Mouse (Mus musculus): Measurements from ENCODE around the gene Ston1. TPM values are rescaled to one million over a fixed set of nuclear protein-coding genes. Genes with fewer than 3 reads are reported as not detected.
A peak's percentile ranks its signal among the peaks of the same experiment; 100 is the strongest.

Ston1 gene
- polyA plus RNA-seq, 1 experiment from 2014 or later, result 7.2 TPM

- DNase-seq (ENCODE audit: low spot score) (no peak), ATAC-seq (ENCODE audit: low FRiP score) (no peak)
- 81% methylated on average over 14 of the region's 14 CpGs for WGBS
- no peak overlapping the region for H3K4me3 ChIP-seq (ENCODE audit: low read depth, low read length)
- H3K27ac ChIP-seq (ENCODE audit: low read depth, low read length), result no peak overlapping the region
- H3K27me3 ChIP-seq (ENCODE audit: control insufficient read depth, insufficient read depth, low read length), result no peaks in the 10 kb centered on the region
- H3K4me1 ChIP-seq (replicated peaks; ENCODE audit: control insufficient read depth, insufficient read depth, low read length), result no peaks in the 10 kb centered on the region
- H3K4me2 ChIP-seq (replicated peaks; ENCODE audit: low read depth, low read length), result no peak overlapping the region
- no peak overlapping the region for H3K9ac ChIP-seq (ENCODE audit: low read depth, low read length)
- H3K36me3 ChIP-seq (ENCODE audit: control insufficient read depth, insufficient read depth, low read length), result no peaks in the 10 kb centered on the region
- no peaks in the 10 kb centered on the region for H3K9me3 ChIP-seq (ENCODE audit: control insufficient read depth, low read length)
These were observed 38.6 kb downstream of the Ston1 start for GRCm38 (mm10) chr17:88636076-88636475.

- H3K4me3 ChIP-seq (ENCODE audit: low read depth, low read length), result no peak overlapping the region
- no peaks in the 10 kb centered on the region for H3K36me3 ChIP-seq (ENCODE audit: control insufficient read depth, insufficient read depth, low read length)
- no peaks in the 10 kb centered on the region for H3K27me3 ChIP-seq (ENCODE audit: control insufficient read depth, insufficient read depth, low read length)
- DNase-seq (ENCODE audit: low spot score) (peak; percentile 29), ATAC-seq (ENCODE audit: low FRiP score) (peak; percentile 43; the same call in 1 of the 2 replicates)
- H3K4me2 ChIP-seq (replicated peaks; ENCODE audit: low read depth, low read length), result no peak overlapping the region
- H3K9ac ChIP-seq (ENCODE audit: low read depth, low read length), result no peak overlapping the region
- no peaks in the 10 kb centered on the region for H3K4me1 ChIP-seq (replicated peaks; ENCODE audit: control insufficient read depth, insufficient read depth, low read length)
- no peaks in the 10 kb centered on the region for H3K9me3 ChIP-seq (ENCODE audit: control insufficient read depth, low read length)
- H3K27ac ChIP-seq (ENCODE audit: low read depth, low read length), result no peak overlapping the region
- WGBS, result 32% methylated on average over 12 of the region's 12 CpGs
These were observed 39.1 kb downstream of the Ston1 start for GRCm38 (mm10) chr17:88636587-88636986.

- 0 out of 2 replicates have a peak, but pooled peaks have one; percentile 40 for ATAC-seq (ENCODE audit: low FRiP score)
- peak; percentile 84 for DNase-seq (ENCODE audit: low spot score)
- Histone ChIP-seq H3K27me3 (ENCODE audit: control insufficient read depth, insufficient read depth, low read length) (no peaks in the 10 kb centered on the region), H3K9me3 (ENCODE audit: control insufficient read depth, low read length) (no peaks in the 10 kb centered on the region), H3K4me3 (ENCODE audit: low read depth, low read length) (no peak overlapping the region), H3K36me3 (ENCODE audit: control insufficient read depth, insufficient read depth, low read length) (no peaks in the 10 kb centered on the region), H3K4me1 (replicated peaks; ENCODE audit: control insufficient read depth, insufficient read depth, low read length) (no peaks in the 10 kb centered on the region), H3K27ac (ENCODE audit: low read depth, low read length) (no peak overlapping the region), H3K4me2 (replicated peaks; ENCODE audit: low read depth, low read length) (no peak overlapping the region), H3K9ac (ENCODE audit: low read depth, low read length) (no peak overlapping the region)
- WGBS, result 27% methylated on average over 6 of the region's 6 CpGs
These were observed 43.5 kb downstream of the Ston1 start for GRCm38 (mm10) chr17:88641012-88641411.

GRCm38 (mm10) chr17:88641836-88642235 lies 44.4 kb downstream of the Ston1 start:
- ATAC-seq (ENCODE audit: low FRiP score), result no peak
- no peaks in the 10 kb centered on the region for H3K36me3 ChIP-seq (ENCODE audit: control insufficient read depth, insufficient read depth, low read length)
- WGBS, result 92% methylated on average over 8 of the region's 8 CpGs

GRCm38 (mm10) chr17:88644876-88645275 lies 47.4 kb downstream of the Ston1 start:
- H3K36me3 ChIP-seq (ENCODE audit: control insufficient read depth, insufficient read depth, low read length), result no peaks in the 10 kb centered on the region
- DNase-seq (ENCODE audit: low spot score) (no peak), ATAC-seq (ENCODE audit: low FRiP score) (no peak)
- no peaks in the 10 kb centered on the region for H3K9me3 ChIP-seq (ENCODE audit: control insufficient read depth, low read length)
- H3K9ac ChIP-seq (ENCODE audit: low read depth, low read length), result no peak overlapping the region
- no peak overlapping the region for H3K4me3 ChIP-seq (ENCODE audit: low read depth, low read length)
- 88% methylated on average over 7 of the region's 7 CpGs for WGBS
- no peaks in the 10 kb centered on the region for H3K27me3 ChIP-seq (ENCODE audit: control insufficient read depth, insufficient read depth, low read length)
- no peak overlapping the region for H3K27ac ChIP-seq (ENCODE audit: low read depth, low read length)
- H3K4me1 ChIP-seq (replicated peaks; ENCODE audit: control insufficient read depth, insufficient read depth, low read length), result no peaks in the 10 kb centered on the region
- no peak overlapping the region for H3K4me2 ChIP-seq (replicated peaks; ENCODE audit: low read depth, low read length)

More at GRCm38 (mm10) chr17:88641836-88642235, 44.4 kb downstream of the Ston1 start:
- Histone ChIP-seq H3K9me3 (ENCODE audit: control insufficient read depth, low read length) (no peaks in the 10 kb centered on the region), H3K9ac (ENCODE audit: low read depth, low read length) (no peak overlapping the region), H3K27me3 (ENCODE audit: control insufficient read depth, insufficient read depth, low read length) (no peaks in the 10 kb centered on the region), H3K27ac (ENCODE audit: low read depth, low read length) (no peak overlapping the region), H3K4me1 (replicated peaks; ENCODE audit: control insufficient read depth, insufficient read depth, low read length) (no peaks in the 10 kb centered on the region), H3K4me2 (replicated peaks; ENCODE audit: low read depth, low read length) (no peak overlapping the region), H3K4me3 (ENCODE audit: low read depth, low read length) (no peak overlapping the region)
- DNase-seq (ENCODE audit: low spot score), result no peak

- Histone ChIP-seq H3K36me3 (ENCODE audit: control insufficient read depth, insufficient read depth, low read length) (no peaks in the 10 kb centered on the region), H3K9ac (ENCODE audit: low read depth, low read length) (no peak overlapping the region), H3K4me2 (replicated peaks; ENCODE audit: low read depth, low read length) (no peak overlapping the region), H3K4me3 (ENCODE audit: low read depth, low read length) (no peak overlapping the region), H3K4me1 (replicated peaks; ENCODE audit: control insufficient read depth, insufficient read depth, low read length) (no peaks in the 10 kb centered on the region), H3K27me3 (ENCODE audit: control insufficient read depth, insufficient read depth, low read length) (no peaks in the 10 kb centered on the region), H3K9me3 (ENCODE audit: control insufficient read depth, low read length) (no peaks in the 10 kb centered on the region), H3K27ac (ENCODE audit: low read depth, low read length) (no peak overlapping the region)
- ATAC-seq (ENCODE audit: low FRiP score), result no peak
- WGBS, result 90% methylated on average over 11 of the region's 11 CpGs
- DNase-seq (ENCODE audit: low spot score), result no peak
These were observed 47.8 kb downstream of the Ston1 start for GRCm38 (mm10) chr17:88645299-88645698.

GRCm38 (mm10) chr17:88647149-88647548 lies 49.7 kb downstream of the Ston1 start:
- no peak overlapping the region for H3K27ac ChIP-seq (ENCODE audit: low read depth, low read length)
- H3K4me1 ChIP-seq (replicated peaks; ENCODE audit: control insufficient read depth, insufficient read depth, low read length), result no peaks in the 10 kb centered on the region
- H3K27me3 ChIP-seq (ENCODE audit: control insufficient read depth, insufficient read depth, low read length), result no peaks in the 10 kb centered on the region
- H3K36me3 ChIP-seq (ENCODE audit: control insufficient read depth, insufficient read depth, low read length), result no peaks in the 10 kb centered on the region
- WGBS, result 86% methylated on average over 3 of the region's 3 CpGs
- no peak overlapping the region for H3K4me2 ChIP-seq (replicated peaks; ENCODE audit: low read depth, low read length)
- ATAC-seq (ENCODE audit: low FRiP score) (no peak), DNase-seq (ENCODE audit: low spot score) (no peak)
- no peaks in the 10 kb centered on the region for H3K9me3 ChIP-seq (ENCODE audit: control insufficient read depth, low read length)
- H3K9ac ChIP-seq (ENCODE audit: low read depth, low read length), result no peak overlapping the region
- no peak overlapping the region for H3K4me3 ChIP-seq (ENCODE audit: low read depth, low read length)

GRCm38 (mm10) chr17:88652010-88652409 lies 54.5 kb downstream of the Ston1 start:
- no peak overlapping the region for H3K4me3 ChIP-seq (ENCODE audit: low read depth, low read length)
- H3K27ac ChIP-seq (ENCODE audit: low read depth, low read length), result no peak overlapping the region
- no peaks in the 10 kb centered on the region for H3K9me3 ChIP-seq (ENCODE audit: control insufficient read depth, low read length)
- 5% methylated on average over 9 of the region's 9 CpGs for WGBS
- H3K36me3 ChIP-seq (ENCODE audit: control insufficient read depth, insufficient read depth, low read length), result no peaks in the 10 kb centered on the region
- no peak overlapping the region for H3K4me2 ChIP-seq (replicated peaks; ENCODE audit: low read depth, low read length)
- no peaks in the 10 kb centered on the region for H3K4me1 ChIP-seq (replicated peaks; ENCODE audit: control insufficient read depth, insufficient read depth, low read length)
- no peaks in the 10 kb centered on the region for H3K27me3 ChIP-seq (ENCODE audit: control insufficient read depth, insufficient read depth, low read length)
- peak; percentile 31; the same call in 1 of the 2 replicates for ATAC-seq (ENCODE audit: low FRiP score)
- no peak overlapping the region for H3K9ac ChIP-seq (ENCODE audit: low read depth, low read length)
- DNase-seq (ENCODE audit: low spot score), result peak; percentile 83

GRCm38 (mm10) chr17:88652702-88653374 lies 55.4 kb downstream of the Ston1 start:
- Histone ChIP-seq H3K9me3 (ENCODE audit: control insufficient read depth, low read length) (no peaks in the 10 kb centered on the region), H3K4me3 (ENCODE audit: low read depth, low read length) (no peak overlapping the region), H3K27ac (ENCODE audit: low read depth, low read length) (no peak overlapping the region), H3K27me3 (ENCODE audit: control insufficient read depth, insufficient read depth, low read length) (no peaks in the 10 kb centered on the region), H3K4me2 (replicated peaks; ENCODE audit: low read depth, low read length) (no peak overlapping the region), H3K4me1 (replicated peaks; ENCODE audit: control insufficient read depth, insufficient read depth, low read length) (no peaks in the 10 kb centered on the region), H3K36me3 (ENCODE audit: control insufficient read depth, insufficient read depth, low read length) (no peaks in the 10 kb centered on the region), H3K9ac (ENCODE audit: low read depth, low read length) (no peak overlapping the region)
- ATAC-seq (ENCODE audit: low FRiP score) (peak; percentile 80), DNase-seq (ENCODE audit: low spot score) (peak; percentile 92)
- WGBS, result 20% methylated on average over 21 of the region's 21 CpGs
